Mouse (Mus musculus) kidney, adult 2 months (tissue): ENCODE data around the gene Ppm1a.

Experiments used
- CTCF ChIP-seq: fragments of 200-500 bp; conservative IDR thresholded peaks from 2 replicates; pipeline ENCODE4 v1.5.1; 2011; ENCODE audit warnings: low read depth, mild to moderate bottlenecking, control low read depth, low read length, moderate library complexity, mixed read lengths; ENCODE audit not compliant: insufficient read depth, insufficient read length
- POLR2A ChIP-seq: fragments of 200-500 bp; IDR thresholded peaks from one replicate; pipeline ENCODE4 v1.6.1; 2011; ENCODE audit warnings: low read depth, low read length, control low read depth

DNA sequence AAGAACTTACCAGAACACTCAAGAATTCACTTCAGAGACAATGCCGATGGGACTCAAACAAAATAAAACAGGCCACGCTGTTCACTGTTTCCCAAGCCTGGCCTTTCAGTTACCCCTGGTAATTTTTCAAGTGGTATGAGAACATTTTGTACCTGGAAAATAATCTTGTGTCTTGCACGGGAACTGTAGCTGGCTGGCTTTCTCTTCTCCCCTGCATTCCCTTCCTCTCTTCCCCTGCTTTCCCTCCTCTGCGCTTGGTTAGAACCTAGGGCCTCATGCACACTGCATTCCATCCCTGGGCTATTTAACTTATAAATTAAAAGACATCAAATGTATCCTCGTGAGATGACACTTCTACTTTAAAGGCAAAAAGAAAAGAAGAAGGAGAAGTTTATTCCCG is 64.3 kb downstream of the Ppm1a start:
- no peak for TF ChIP-seq CTCF
- no peak for TF ChIP-seq POLR2A
